Mouse (Mus musculus): ENCODE data around the gene Asb16. TPM values are rescaled to one million over a fixed set of nuclear protein-coding genes. Genes with fewer than 3 reads are reported as not detected.

Asb16 gene
- polyA plus RNA-seq, 2 experiments = 0.05 to 0.44 TPM

DNA sequence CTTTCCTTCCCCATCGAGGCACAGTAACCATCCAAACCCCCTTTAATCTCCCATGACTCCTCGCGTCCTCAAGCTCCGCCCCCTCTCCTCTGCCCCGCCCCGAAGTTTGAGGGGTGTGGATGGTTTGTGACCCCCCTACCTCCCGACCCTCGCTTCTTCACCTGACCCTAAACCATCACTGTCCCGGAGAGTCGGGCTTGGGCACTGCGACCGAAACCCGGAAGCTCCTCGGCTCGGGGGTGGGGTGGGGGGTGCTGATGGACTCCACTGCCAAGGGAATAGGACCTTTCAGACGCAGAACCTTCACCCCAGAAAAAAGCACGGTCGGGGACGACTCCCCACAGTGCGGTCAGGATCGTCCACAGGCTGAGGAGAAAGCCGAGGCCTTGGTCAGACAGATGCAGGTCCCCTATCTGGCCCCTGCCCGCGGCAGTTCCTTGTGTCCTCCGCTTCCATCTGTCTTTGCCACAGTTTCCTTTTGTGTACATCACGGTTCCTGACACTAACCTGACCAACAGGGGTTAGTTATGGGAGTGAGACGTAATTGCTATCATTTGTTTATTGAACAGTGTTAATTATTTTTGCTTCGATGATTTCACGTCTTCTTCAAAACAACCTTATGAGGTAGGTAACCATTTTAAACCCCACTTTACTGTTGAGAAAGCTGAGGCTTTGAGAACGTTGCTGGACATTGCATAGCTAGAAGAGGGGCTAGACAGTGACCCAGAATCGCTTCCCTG is 16.7 kb downstream of the Asb16 start:
- WGBS (ENCODE audit: insufficient replicate concordance) = 3% methylated on average over 31 of the region's 31 CpGs
- Histone ChIP-seq H3K4me2 (ENCODE audit: low read depth) (peak overlapping the region; percentile 69), H3K4me1 (replicated peaks; ENCODE audit: control insufficient read depth in 2 of 2, insufficient read depth in 2 of 2, low read length in 1 of 2) (peaks cover 9 to 24% of the 10 kb centered on the region in 2 experiments), H3K9me3 (ENCODE audit: control insufficient read depth, low read length) (no peaks in the 10 kb centered on the region), H3K27me3 (ENCODE audit: control insufficient read depth, insufficient read depth, low read length) (no peaks in the 10 kb centered on the region), H3K4me3 (ENCODE audit: insufficient read depth in 1 of 2, low read depth in 2 of 2, low read length in 2 of 2) (peak overlapping the region; percentile 78 to 81), H3K9ac (replicated peaks) (peak overlapping the region; percentile 88), H3K36me3 (replicated peaks; ENCODE audit: control insufficient read depth, insufficient read depth, low read depth) (peaks cover 2% of the 10 kb centered on the region), H3K27ac (peak overlapping the region; percentile 58)
- peak; percentile 67 for ATAC-seq (ENCODE audit: insufficient read depth)
- TF ChIP-seq CTCF (IDR thresholded peaks at IDR 0.05; ENCODE audit: low read depth) = no peak
- no peak for TF ChIP-seq EP300 (IDR thresholded peaks at IDR 0.05; ENCODE audit: low read depth)
- no peak for DNase-seq (ENCODE audit: low read depth in 3 of 3, low spot score in 3 of 3)

DNA sequence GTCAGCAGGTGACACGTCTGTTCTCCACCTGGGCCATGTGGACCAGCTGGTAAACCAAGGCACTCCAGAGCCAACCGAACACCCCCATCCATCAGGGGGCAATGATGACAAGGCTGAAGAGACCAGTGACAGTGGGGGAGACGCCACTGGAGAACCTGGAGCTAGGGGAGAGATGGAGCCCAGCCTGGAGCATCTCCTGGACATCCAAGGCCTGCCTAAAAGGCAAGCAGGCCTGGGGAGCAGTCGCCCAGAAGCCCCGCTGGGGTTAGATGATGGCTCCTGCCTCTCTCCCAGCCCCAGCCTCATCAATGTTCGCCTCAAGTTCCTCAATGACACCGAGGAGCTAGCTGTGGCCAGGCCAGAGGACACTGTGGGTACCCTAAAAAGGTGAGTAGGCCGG is 18.9 kb downstream of the Asb16 start:
- Histone ChIP-seq H3K9me3 (ENCODE audit: control insufficient read depth, low read length) (no peaks in the 10 kb centered on the region), H3K4me3 (ENCODE audit: insufficient read depth in 1 of 2, low read depth in 2 of 2, low read length in 2 of 2) (no peak overlapping the region), H3K36me3 (replicated peaks; ENCODE audit: control insufficient read depth, insufficient read depth, low read depth) (peaks cover 15% of the 10 kb centered on the region), H3K27me3 (ENCODE audit: control insufficient read depth, insufficient read depth, low read length) (no peaks in the 10 kb centered on the region), H3K27ac (no peak overlapping the region), H3K4me1 (replicated peaks; ENCODE audit: control insufficient read depth in 2 of 2, insufficient read depth in 2 of 2, low read length in 1 of 2) (peaks cover 9 to 24% of the 10 kb centered on the region in 2 experiments), H3K4me2 (ENCODE audit: low read depth) (no peak overlapping the region), H3K9ac (replicated peaks) (no peak overlapping the region)
- no peak for DNase-seq (ENCODE audit: low read depth in 3 of 3, low spot score in 3 of 3)
- no peak for ATAC-seq (ENCODE audit: insufficient read depth)
- 82% methylated on average over 8 of the region's 8 CpGs for WGBS (ENCODE audit: insufficient replicate concordance)
- TF ChIP-seq CTCF (IDR thresholded peaks at IDR 0.05; ENCODE audit: low read depth) (no peak), EP300 (IDR thresholded peaks at IDR 0.05; ENCODE audit: low read depth) (no peak)

DNA sequence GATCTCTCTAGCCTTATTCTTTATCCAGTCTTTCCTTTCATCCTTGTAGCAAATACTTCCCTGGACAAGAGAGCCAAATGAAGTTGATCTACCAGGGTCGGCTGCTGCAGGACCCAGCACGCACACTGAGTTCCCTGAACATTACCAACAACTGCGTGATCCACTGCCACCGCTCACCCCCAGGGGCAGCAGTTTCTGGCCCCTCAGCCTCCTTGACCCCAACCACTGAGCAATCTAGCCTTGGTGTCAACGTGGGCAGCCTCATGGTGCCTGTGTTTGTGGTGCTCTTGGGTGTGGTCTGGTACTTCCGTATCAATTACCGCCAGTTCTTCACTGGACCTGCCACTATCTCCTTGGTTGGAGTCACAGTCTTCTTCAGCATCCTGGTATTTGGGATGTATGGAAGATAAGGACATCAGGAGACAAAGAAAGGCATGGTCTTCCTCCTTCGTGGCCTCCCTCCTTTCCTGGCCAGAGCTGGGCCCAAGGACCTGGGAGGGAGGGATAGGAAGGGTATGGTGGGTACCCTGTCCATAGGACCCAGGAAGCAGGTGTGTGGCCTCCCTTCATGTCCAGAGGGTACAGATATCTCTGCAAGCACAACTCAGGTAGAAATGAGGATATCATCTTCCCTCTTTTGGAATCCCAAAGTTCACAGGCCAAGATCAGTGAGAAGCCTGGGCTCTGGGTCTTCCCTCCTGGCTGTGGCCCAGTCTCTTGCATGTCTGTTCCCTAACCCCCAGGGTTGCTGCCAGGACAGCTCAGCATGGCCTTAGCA is 19.7 kb downstream of the Asb16 start:
- Histone ChIP-seq H3K4me2 (ENCODE audit: low read depth) (no peak overlapping the region), H3K9me3 (ENCODE audit: control insufficient read depth, low read length) (no peaks in the 10 kb centered on the region), H3K4me1 (replicated peaks; ENCODE audit: control insufficient read depth in 2 of 2, insufficient read depth in 2 of 2, low read length in 1 of 2) (peaks cover 9 to 24% of the 10 kb centered on the region in 2 experiments), H3K9ac (replicated peaks) (no peak overlapping the region), H3K4me3 (ENCODE audit: insufficient read depth in 1 of 2, low read depth in 2 of 2, low read length in 2 of 2) (no peak overlapping the region), H3K27ac (peak overlapping the region; percentile 5; the same call in 1 of the 2 replicates), H3K36me3 (replicated peaks; ENCODE audit: control insufficient read depth, insufficient read depth, low read depth) (peaks cover 20% of the 10 kb centered on the region), H3K27me3 (ENCODE audit: control insufficient read depth, insufficient read depth, low read length) (no peaks in the 10 kb centered on the region)
- no peak; the same call in 1 of the 2 replicates for TF ChIP-seq CTCF (IDR thresholded peaks at IDR 0.05; ENCODE audit: low read depth)
- peak; percentile 59 for TF ChIP-seq EP300 (IDR thresholded peaks at IDR 0.05; ENCODE audit: low read depth)
- DNase-seq (ENCODE audit: low read depth in 3 of 3, low spot score in 3 of 3) = no peak
- ATAC-seq (ENCODE audit: insufficient read depth) = no peak
- WGBS (ENCODE audit: insufficient replicate concordance) = 70% methylated on average over 8 of the region's 8 CpGs

DNA sequence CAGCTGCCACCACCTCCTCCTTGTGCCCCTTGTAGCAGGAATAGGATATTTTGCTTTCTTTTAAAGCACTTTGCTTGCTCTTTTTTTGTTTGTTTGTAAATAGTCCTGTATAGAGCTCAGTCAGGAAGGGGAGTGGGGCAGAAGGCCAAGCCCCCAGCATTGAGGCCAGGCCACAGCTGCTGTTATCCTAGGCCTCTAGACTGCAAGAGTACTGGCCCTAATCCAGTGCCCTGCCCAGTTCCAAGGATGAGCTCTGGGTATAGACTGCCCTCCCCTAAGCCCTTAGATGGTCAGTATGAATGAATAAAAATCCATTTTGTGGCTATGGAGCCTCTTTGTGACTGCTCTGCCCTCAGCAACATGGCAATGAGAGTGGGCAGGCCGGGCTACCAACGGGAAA is 20.4 kb downstream of the Asb16 start:
- no peaks in the 10 kb centered on the region for H3K9me3 ChIP-seq (ENCODE audit: control insufficient read depth, low read length)
- no peak overlapping the region for H3K4me3 ChIP-seq (ENCODE audit: insufficient read depth in 1 of 2, low read depth in 2 of 2, low read length in 2 of 2)
- H3K4me2 ChIP-seq (ENCODE audit: low read depth) = no peak overlapping the region
- no peak for ATAC-seq (ENCODE audit: insufficient read depth)
- TF ChIP-seq CTCF (IDR thresholded peaks at IDR 0.05; ENCODE audit: low read depth) = no peak
- TF ChIP-seq EP300 (IDR thresholded peaks at IDR 0.05; ENCODE audit: low read depth) = no peak
- no peak for DNase-seq (ENCODE audit: low read depth in 3 of 3, low spot score in 3 of 3)
- 75% methylated on average over 2 of the region's 2 CpGs for WGBS (ENCODE audit: insufficient replicate concordance)
- H3K4me1 ChIP-seq (replicated peaks; ENCODE audit: control insufficient read depth in 2 of 2, insufficient read depth in 2 of 2, low read length in 1 of 2) = peaks cover 8 to 23% of the 10 kb centered on the region in 2 experiments
- H3K9ac ChIP-seq (replicated peaks) = no peak overlapping the region
- H3K27me3 ChIP-seq (ENCODE audit: control insufficient read depth, insufficient read depth, low read length) = no peaks in the 10 kb centered on the region
- peaks cover 24% of the 10 kb centered on the region for H3K36me3 ChIP-seq (replicated peaks; ENCODE audit: control insufficient read depth, insufficient read depth, low read depth)
- H3K27ac ChIP-seq = peak overlapping the region; percentile 5

DNA sequence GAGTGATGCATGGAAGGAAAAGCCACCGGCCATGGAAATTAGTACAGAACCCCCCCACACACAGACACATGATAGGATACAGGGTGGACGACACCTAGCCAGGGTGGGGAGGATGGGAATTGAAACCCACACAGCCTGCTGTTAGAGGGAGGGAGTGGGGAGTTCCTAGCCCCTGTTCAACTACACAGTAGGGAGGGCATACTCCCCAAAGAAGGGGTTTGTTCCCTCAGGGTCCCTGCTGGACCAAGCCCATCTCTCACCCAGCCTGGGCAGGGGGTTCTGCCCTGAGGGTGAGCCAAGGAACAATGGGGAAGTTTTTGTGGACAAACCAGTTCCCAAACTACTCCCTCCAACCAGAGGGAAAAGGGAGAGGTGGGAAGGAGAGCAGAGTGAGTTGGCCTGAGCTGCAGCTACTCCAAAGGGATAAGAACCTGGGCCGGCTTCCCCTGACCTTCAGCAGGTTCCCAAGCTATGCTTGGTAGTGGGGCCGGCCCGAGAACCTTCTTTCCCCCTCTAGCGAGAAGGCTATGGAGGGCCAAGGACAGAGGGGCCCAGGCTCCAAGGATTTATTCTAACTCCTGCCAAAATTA is 21.1 kb downstream of the Asb16 start:
- ATAC-seq (ENCODE audit: insufficient read depth) (no peak), DNase-seq (ENCODE audit: low read depth in 3 of 3, low spot score in 3 of 3) (no peak)
- H3K27me3 ChIP-seq (ENCODE audit: control insufficient read depth, insufficient read depth, low read length) = no peaks in the 10 kb centered on the region
- H3K9me3 ChIP-seq (ENCODE audit: control insufficient read depth, low read length) = no peaks in the 10 kb centered on the region
- peaks cover 4 to 17% of the 10 kb centered on the region in 2 experiments; a peak in 3 of 4 replicates for H3K4me1 ChIP-seq (replicated peaks; ENCODE audit: control insufficient read depth in 2 of 2, insufficient read depth in 2 of 2, low read length in 1 of 2)
- TF ChIP-seq EP300 (IDR thresholded peaks at IDR 0.05; ENCODE audit: low read depth) (no peak), CTCF (IDR thresholded peaks at IDR 0.05; ENCODE audit: low read depth) (no peak)
- H3K27ac ChIP-seq = no peak overlapping the region
- H3K9ac ChIP-seq (replicated peaks) = no peak overlapping the region
- H3K4me2 ChIP-seq (ENCODE audit: low read depth) = no peak overlapping the region
- no peak overlapping the region for H3K4me3 ChIP-seq (ENCODE audit: insufficient read depth in 1 of 2, low read depth in 2 of 2, low read length in 2 of 2)
- 66% methylated on average over 6 of the region's 6 CpGs for WGBS (ENCODE audit: insufficient replicate concordance)
- peaks cover 27% of the 10 kb centered on the region for H3K36me3 ChIP-seq (replicated peaks; ENCODE audit: control insufficient read depth, insufficient read depth, low read depth)

All from liver, embryonic 14.5 days (tissue).